Mouse (Mus musculus) neural tube, embryonic 15.5 days (tissue): Measurements from ENCODE around the gene Adamtsl5. TPM values are rescaled to one million over a fixed set of nuclear protein-coding genes. Genes with fewer than 3 reads are reported as not detected.
A peak's percentile ranks its signal among the peaks of the same experiment; 100 is the strongest.

ENCODE experiments used
- ATAC-seq: fragments of 200-750 bp; cut with Nextera tagmentation; 2 replicates; pipeline ENCODE4 v1.8.0; 2017; ENCODE audit warnings: mild to moderate bottlenecking, moderate TSS enrichment, moderate library complexity; ENCODE audit not compliant: low FRiP score
- H3K27ac ChIP-seq: fragments of 300-500 bp; sonication (generic); replicated peaks from 2 replicates; pipeline ENCODE4 v1.5.1; 2015; ENCODE audit warnings: mild to moderate bottlenecking, inconsistent platforms
- H3K27me3 ChIP-seq: fragments of 300-500 bp; sonication (generic); replicated peaks from 2 replicates; pipeline ENCODE4 v1.6.1; 2015; ENCODE audit warnings: inconsistent platforms
- H3K36me3 ChIP-seq: fragments of 300-500 bp; sonication (generic); 2 replicates; pipeline ENCODE4 v1.6.1; 2015; ENCODE audit warnings: inconsistent platforms
- H3K4me1 ChIP-seq: fragments of 300-500 bp; sonication (generic); 2 replicates; pipeline ENCODE4 v1.6.1; 2015; ENCODE audit warnings: inconsistent platforms
- H3K4me2 ChIP-seq: fragments of 300-500 bp; sonication (generic); 2 replicates; pipeline ENCODE4 v1.6.1; 2015; ENCODE audit warnings: inconsistent platforms, mild to moderate bottlenecking, moderate library complexity
- H3K4me3 ChIP-seq: fragments of 300-500 bp; sonication (generic); replicated peaks from 2 replicates; pipeline ENCODE4 v1.5.1; 2015; ENCODE audit warnings: mild to moderate bottlenecking, inconsistent platforms
- H3K9ac ChIP-seq: fragments of 300-500 bp; sonication (generic); replicated peaks from 2 replicates; pipeline ENCODE4 v1.6.1; 2015; ENCODE audit warnings: mild to moderate bottlenecking, inconsistent platforms
- H3K9me3 ChIP-seq: fragments of 300-500 bp; sonication (generic); replicated peaks from 2 replicates; pipeline ENCODE4 v1.6.1; 2016; ENCODE audit warnings: inconsistent platforms
- WGBS: fragments of 180-500 bp; shearing (Covaris S2); methylation state at CpG from one replicate; pipeline ENCODE4 v1.1.7; 2015; ENCODE audit warnings: mixed read lengths; 5-methylcytosine and 5-hydroxymethylcytosine counted together
- polyA plus RNA-seq: library from polyadenylated mRNA; unstranded; fragments of >200 nt; fragmentation: Nextera tagmentation; extraction: Ambion mirVana; gene quantifications from 2 replicates; pipeline ENCODE4 v1.2.1, GENCODE M21; 2015

Gene Adamtsl5
- polyA plus RNA-seq, 1 experiment from 2014 or later: 1.6 TPM

DNA sequence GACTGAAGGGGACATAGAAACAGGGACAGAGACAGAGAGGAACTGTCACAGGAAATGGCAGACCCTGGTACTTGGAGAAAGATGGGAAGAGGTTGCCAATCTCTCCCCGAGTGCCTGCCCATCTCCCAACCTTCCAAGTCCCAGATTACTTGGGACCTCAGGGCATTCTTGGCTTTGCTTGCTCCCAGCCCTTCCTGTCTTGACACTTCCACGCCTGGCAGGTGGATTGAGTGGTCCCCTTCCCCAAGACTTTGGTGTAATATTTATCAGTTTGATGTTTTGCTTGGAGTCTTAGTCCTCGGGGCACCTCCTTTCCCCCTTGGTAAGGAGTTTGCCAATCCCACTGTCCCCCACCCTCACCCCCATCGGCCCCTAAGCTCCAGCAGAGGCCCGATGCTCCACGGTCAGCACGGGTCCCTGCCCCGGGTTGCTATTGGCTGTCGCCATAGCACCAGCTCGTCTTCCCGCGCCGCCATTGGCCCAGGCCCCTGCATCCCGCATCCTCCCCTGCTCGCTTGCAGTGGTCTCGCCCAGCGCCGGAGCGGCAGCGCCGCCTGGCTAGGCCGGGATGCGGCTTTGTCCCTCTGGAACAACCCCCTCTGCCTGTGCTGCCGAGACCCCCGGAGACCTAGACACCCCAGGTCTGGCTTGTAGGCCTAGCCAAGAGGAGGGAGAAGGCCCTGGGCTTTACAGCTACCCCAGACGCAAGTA is 49.5 kb downstream of the Adamtsl5 start:
- Histone ChIP-seq H3K27ac (peak overlapping the region; percentile 95), H3K9me3 (no peaks in the 10 kb centered on the region), H3K36me3 (peaks cover 22% of the 10 kb centered on the region), H3K4me3 (peak overlapping the region; percentile 52), H3K4me1 (peaks cover 91% of the 10 kb centered on the region), H3K27me3 (no peaks in the 10 kb centered on the region), H3K4me2 (peak overlapping the region; percentile 85), H3K9ac (peak overlapping the region; percentile 74)
- ATAC-seq: peak; percentile 71
- WGBS: 3% methylated on average over 26 of the region's 26 CpGs

DNA sequence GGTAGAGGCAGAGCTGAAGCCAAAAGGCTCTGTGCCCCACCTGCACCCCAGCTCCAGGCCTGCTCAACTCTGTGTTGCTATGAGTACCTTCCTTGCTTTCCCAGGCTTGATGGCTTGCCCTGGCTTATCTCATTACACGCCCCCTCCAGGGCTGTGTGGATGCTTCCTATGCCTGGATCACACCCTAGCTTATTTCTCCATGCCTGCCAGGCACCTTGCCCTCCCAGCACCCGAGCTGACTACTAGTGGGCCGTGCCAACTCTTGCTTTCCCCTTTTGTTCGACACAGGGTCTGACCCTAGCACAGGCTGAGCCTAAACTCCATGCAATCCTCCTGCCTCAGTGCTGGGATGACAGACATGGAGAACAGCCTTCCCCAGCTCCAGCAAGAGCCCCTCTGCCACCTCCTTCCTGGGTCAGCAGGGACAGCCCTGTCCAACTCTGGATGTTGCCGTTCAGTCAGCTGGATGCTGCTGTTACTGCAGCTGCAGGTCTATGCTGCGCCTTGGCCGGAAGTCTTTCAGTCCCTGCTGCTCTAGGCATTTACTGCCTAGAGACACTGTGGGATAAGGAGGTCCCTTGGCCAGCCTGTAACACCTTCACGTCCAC is 50.6 kb downstream of the Adamtsl5 start:
- 69% methylated on average over 8 of the region's 8 CpGs for WGBS
- ATAC-seq: no peak

DNA sequence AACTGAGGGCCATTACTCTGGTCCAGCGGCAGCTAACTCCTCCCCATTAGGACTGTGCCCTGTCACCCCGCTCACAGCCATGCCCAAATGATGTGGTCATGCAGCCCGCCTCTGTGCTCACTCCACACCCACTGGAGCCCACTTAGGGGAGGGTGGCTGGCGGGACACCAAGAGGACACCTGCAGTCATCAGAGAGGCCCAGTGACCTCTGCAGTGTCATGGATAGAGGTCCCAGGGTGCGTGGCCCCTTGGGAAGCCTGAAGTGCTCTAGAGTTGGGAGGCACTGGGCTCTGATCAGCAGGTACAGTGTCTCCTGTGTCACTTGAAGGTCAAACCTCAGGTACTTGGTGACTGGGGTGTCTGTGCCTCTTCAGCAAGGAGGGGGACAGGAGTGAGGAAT is 51.4 kb downstream of the Adamtsl5 start:
- H3K4me2 ChIP-seq: peak overlapping the region; percentile 85

More for the DNA sequence above, 50.6 kb downstream of the Adamtsl5 start:
- Histone ChIP-seq H3K36me3 (peaks cover 20% of the 10 kb centered on the region), H3K4me2 (peak overlapping the region; percentile 85), H3K27ac (peak overlapping the region; percentile 95), H3K4me1 (peaks cover 90% of the 10 kb centered on the region), H3K4me3 (no peak overlapping the region), H3K9me3 (no peaks in the 10 kb centered on the region), H3K9ac (peak overlapping the region; percentile 58), H3K27me3 (no peaks in the 10 kb centered on the region)

DNA sequence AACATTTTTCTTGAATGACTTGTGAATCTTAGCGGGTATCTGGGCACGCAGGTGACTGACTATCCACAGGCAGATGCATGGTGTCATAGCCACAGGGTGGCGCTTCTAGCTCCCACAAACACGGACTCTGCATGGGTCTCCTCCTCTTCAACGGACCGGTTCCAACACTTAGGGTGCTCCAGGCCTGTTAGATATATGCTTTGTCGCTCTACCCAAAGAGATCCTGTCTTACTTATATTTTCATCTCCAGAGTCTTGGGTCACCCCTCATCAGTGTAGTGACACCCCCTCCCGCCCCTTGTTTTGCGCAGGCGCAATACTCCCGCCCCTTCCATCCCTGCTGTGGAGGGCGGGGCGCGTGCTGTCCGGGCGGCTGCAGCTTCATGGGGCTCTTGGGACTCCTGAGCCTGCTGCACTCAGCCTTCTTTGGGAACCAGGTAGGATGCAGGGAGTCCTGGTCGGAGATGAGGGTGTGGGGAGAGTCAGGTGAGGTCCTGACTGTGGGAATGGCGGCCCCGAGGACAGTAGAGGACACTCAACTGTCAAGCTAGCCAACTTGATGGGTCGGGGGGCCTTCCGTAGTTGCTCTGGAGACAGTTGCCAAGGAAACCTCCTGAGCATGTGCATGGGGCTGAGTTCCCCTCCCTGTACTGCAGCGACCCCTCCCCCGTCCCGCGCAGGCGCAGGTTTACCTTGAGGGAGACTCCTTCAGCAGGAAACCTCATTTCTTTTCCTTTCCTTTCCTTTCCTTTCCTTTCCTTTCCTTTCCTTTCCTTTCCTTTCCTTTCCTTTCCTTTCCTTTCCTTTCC is 52.4 kb downstream of the Adamtsl5 start, which contains the start of gene Apc2:
TSS of gene Apc2 (plus strand) at position 360 of the 808 bp plus-strand sequence.
- peaks cover 79% of the 10 kb centered on the region for H3K4me1 ChIP-seq

More for the DNA sequence above, 51.4 kb downstream of the Adamtsl5 start:
- H3K4me3 ChIP-seq: peak overlapping the region; percentile 47
- no peaks in the 10 kb centered on the region for H3K27me3 ChIP-seq
- H3K36me3 ChIP-seq: peaks cover 15% of the 10 kb centered on the region
- H3K9me3 ChIP-seq: no peaks in the 10 kb centered on the region
- H3K9ac ChIP-seq: peak overlapping the region; percentile 58
- no peak for ATAC-seq
- peak overlapping the region; percentile 95 for H3K27ac ChIP-seq
- peaks cover 86% of the 10 kb centered on the region for H3K4me1 ChIP-seq
- WGBS: 74% methylated on average over 5 of the region's 5 CpGs

DNA sequence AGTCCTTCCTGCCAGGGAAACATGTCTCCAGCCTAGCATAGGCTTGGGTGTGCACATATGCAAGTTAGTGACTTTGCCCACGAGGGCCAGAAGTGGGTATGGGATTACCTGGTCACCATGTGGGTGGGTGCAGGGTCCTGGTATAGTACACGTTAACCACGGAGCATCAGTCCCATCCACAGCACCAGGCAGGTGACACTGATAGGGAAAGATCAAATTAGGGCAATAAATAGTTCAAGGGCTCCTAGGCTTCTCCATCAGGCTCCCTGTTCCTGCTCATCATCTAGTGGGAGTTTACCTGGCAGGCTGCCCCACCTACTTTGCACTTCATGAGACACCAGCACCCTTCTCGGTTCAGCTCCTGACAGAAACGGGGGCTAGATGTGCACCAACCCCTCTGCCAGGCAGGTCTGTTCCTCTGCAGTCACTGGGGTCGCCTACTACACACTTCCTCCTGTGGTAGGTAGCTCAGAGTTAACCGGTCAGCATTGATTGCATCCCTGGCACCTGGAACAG is 53.4 kb downstream of the Adamtsl5 start:
- H3K4me3 ChIP-seq: no peak overlapping the region
- 0 out of 2 replicates have a peak overlapping the region, but pooled peaks have one; percentile 85 for H3K4me2 ChIP-seq
- H3K9ac ChIP-seq: peak overlapping the region; percentile 29; the same call in 1 of the 2 replicates

More for the DNA sequence above, 52.4 kb downstream of the Adamtsl5 start, which contains the start of gene Apc2:
- Histone ChIP-seq H3K27ac (peak within 1 kb of the TSS; percentile 93), H3K27me3 (no peaks in the 10 kb centered on the region), H3K4me3 (peak within 1 kb of the TSS; percentile 47), H3K9ac (peak within 1 kb of the TSS; percentile 58), H3K36me3 (peaks cover 15% of the 10 kb centered on the region), H3K9me3 (no peaks in the 10 kb centered on the region), H3K4me2 (peak within 1 kb of the TSS; percentile 85)
- ATAC-seq: peak; percentile 71
- under 1% methylated on average over 26 of the region's 26 CpGs for WGBS

DNA sequence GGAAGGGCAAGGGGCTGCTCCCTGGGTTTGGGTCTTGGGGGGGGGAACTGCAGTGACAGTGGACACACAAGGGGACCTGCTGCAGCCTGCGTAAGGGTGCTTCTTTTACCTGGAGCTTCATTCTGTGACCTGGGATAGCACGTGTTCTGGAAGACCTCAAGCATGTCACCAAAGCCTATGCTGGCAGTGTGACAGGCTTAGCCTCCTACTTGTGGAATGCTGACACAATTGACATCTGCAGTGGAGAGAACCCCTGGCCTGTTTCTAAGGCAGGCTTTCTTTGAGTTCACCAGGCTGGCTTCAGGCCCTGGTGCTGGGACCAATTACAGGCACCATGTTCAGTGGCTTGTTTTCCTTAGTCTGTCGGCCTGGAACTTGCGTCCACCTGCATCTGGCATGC is 53.9 kb downstream of the Adamtsl5 start:
- 81% methylated on average over 4 of the region's 4 CpGs for WGBS
- Histone ChIP-seq H3K4me3 (0 out of 2 replicates have a peak overlapping the region, but pooled peaks have one; percentile 88), H3K4me2 (0 out of 2 replicates have a peak overlapping the region, but pooled peaks have one; percentile 82), H3K36me3 (peaks cover 15% of the 10 kb centered on the region), H3K9me3 (no peaks in the 10 kb centered on the region), H3K27me3 (no peaks in the 10 kb centered on the region), H3K9ac (no peak overlapping the region), H3K27ac (no peak overlapping the region), H3K4me1 (peaks cover 67% of the 10 kb centered on the region)
- ATAC-seq: no peak

More for the DNA sequence above, 53.4 kb downstream of the Adamtsl5 start:
- Histone ChIP-seq H3K27me3 (no peaks in the 10 kb centered on the region), H3K27ac (peak overlapping the region; percentile 93), H3K4me1 (peaks cover 70% of the 10 kb centered on the region), H3K9me3 (no peaks in the 10 kb centered on the region), H3K36me3 (peaks cover 15% of the 10 kb centered on the region)
- ATAC-seq: no peak
- 50% methylated on average over 7 of the region's 7 CpGs for WGBS

DNA sequence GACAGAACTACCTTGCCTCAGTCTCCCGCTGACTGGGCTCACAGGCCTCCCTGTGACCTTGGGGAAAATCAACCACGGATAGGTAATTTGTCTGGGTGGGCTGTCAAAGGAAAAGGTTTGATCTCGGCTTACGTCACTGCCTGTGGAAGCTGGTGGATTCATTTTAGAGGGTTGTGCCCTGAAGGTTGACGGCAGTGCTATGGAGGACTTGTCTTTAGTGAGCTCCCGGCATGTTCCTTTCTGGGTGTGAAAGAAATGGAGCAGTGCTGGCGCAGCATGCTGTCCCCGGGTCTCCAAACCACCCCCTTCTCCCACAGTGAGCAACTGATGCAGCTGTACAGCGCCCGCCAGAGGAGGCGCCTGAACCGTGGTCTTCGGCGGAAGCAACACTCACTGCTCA is 54.9 kb downstream of the Adamtsl5 start:
- ATAC-seq: no peak
- Histone ChIP-seq H3K4me2 (peak overlapping the region; percentile 82), H3K4me1 (peaks cover 60% of the 10 kb centered on the region), H3K4me3 (peak overlapping the region; percentile 88), H3K27me3 (no peaks in the 10 kb centered on the region), H3K27ac (peak overlapping the region; percentile 94; the same call in 1 of the 2 replicates), H3K9ac (peak overlapping the region; percentile 95), H3K9me3 (no peaks in the 10 kb centered on the region), H3K36me3 (peaks cover 16% of the 10 kb centered on the region)
- WGBS: 27% methylated on average over 14 of the region's 14 CpGs

DNA sequence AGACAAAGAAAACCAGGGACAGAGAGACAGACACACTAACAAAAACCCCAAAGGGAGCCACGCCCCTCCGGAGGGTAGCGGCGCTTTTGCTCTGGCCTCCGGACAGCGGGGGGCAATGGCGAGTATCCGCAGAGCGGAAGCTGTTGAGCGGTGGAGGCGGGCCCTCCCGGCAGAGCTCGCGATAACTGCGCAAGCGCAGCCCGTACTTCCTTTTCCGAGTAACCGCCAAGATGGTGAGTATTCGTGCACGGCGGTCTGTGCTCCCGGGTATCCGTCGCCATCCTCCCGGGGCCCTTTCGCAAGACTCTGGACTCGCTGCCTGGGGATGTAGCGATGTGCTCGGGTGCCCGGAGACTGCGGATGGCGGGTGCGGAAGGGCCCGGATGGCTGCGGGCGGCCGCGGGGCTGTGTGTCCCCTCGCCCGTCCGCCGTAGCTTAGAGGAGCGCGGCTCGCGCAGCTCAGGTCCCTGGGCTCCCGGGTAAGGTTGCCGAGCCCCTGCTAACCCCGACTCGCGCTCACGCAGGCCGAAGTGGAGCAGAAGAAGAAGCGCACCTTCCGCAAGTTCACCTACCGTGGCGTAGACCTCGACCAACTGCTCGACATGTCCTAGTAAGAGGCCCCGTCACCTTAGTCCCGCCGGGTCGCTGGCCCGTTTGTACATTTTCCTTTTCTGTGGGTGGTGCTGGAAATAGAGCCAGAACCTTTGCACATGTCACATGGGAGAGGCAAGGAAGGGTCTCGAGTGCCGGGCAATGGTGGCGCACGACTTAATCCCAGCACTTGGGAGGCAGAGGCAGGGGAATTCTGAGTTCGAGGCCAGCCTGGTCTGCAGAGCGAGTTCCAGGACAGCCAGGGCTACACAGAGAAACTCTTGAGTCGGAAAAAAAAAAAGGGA is 55.7 kb downstream of the Adamtsl5 start, which contains the start of gene Rps15:
TSS of gene Rps15 (plus strand) at position 203 of the 896 bp plus-strand sequence.
- Histone ChIP-seq H3K36me3 (peaks cover 22% of the 10 kb centered on the region), H3K9ac (peak within 1 kb of the TSS; percentile 95), H3K4me1 (peaks cover 52% of the 10 kb centered on the region), H3K27ac (peak within 1 kb of the TSS; percentile 94), H3K4me2 (peak within 1 kb of the TSS; percentile 82), H3K9me3 (no peaks in the 10 kb centered on the region), H3K4me3 (peak within 1 kb of the TSS; percentile 88), H3K27me3 (no peaks in the 10 kb centered on the region)
- under 1% methylated on average over 72 of the region's 72 CpGs for WGBS
- ATAC-seq: peak; percentile 77
